Mouse (Mus musculus) megakaryocyte-erythroid progenitor cell, adult 5-6 weeks (primary cell): ENCODE data around the gene Olfr845. TPM values are rescaled to one million over a fixed set of nuclear protein-coding genes. Genes with fewer than 3 reads are reported as not detected.

ENCODE experiments used
- ATAC-seq: replicated peaks from 2 replicates; pipeline ENCODE4 v1.8.0; 2016; ENCODE audit warnings: mild to moderate bottlenecking, inconsistent platforms; ENCODE audit not compliant: severe bottlenecking, poor library complexity, low FRiP score, low TSS enrichment
- total RNA-seq, 2 experiments: library from RNA; stranded (forward) in 1 of 2; stranded (reverse) in 1 of 2; fragments of 200-1000, 215-1000 nt in 1 of 2; fragments of >200 nt in 1 of 2; fragmentation: Nextera tagmentation in 1 of 2; gene quantifications; 2 replicates each; pipeline ENCODE4 v1.2.3; 2014 to 2017

The Olfr845 gene
- not detected in 2 replicates for total RNA-seq (2014; fragmentation: Nextera tagmentation)
- total RNA-seq (2017), result not detected in 2 replicates

DNA sequence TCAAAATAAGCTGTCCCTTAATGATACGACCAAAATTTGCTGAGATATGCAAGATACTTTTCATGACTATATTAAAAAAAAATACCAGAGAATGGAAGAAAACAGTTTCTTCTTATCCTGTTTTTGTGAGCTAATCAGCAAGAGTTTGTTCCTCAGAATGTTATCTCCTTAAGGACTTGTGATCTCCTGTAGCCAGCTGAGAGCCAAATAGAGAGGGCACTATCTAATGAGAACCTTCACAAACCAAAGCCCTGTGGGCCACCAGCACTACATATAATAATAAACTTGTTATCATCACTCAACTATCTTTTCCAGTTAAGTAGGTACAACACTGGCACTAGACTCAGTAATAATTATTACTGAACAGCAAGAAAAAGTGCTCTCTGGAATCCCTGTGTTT is at the start of gene Olfr845:
Gene Olfr845, plus strand, starts transcription at position 301 of the 400 bp plus-strand sequence.
- no peak for ATAC-seq

DNA sequence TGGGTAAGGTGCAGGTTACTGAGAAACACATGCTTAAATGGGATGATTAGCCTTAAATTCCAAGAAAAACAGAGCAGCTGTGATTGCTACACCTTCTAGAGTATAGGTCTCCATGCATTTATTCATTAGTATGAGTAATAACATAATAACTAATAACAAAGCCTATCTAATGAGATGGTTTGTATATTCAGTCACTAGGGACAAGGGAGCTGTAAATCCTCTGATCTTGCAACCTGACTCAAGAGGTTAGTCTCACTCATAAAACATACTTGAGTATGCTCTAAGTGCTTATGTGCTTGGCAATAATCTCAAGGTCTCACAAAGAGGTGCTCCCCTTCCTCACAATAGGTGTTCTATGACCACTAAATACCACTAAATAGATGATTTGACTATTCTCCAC is 20.2 kb upstream of the Olfr845 start, which contains the start of gene Olfr844:
Gene Olfr844, plus strand, starts transcription at position 301 of the 400 bp plus-strand sequence.
- no peak for ATAC-seq

DNA sequence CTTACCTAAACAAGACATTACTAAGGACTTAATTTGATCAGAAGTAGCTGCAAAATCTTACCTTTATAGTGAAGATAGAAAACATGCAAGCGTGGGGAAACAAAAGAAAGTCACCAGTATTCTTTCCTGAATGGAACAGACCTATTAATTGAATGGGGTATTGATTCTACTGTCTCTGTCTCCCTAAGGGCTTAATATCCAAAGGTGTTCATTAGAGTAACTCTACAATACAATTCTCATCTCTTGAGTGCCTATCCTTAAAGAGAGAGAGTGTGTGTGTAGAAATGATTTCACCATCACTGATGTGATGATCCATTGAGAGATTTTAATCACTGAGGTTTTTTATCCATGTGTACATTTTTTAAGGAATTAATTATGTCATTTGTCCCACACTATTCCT is 27.6 kb downstream of the Olfr845 start, which contains the start of gene Olfr846:
Gene Olfr846, minus strand, starts transcription at position 101 of the 400 bp plus-strand sequence.
- ATAC-seq, result no peak

DNA sequence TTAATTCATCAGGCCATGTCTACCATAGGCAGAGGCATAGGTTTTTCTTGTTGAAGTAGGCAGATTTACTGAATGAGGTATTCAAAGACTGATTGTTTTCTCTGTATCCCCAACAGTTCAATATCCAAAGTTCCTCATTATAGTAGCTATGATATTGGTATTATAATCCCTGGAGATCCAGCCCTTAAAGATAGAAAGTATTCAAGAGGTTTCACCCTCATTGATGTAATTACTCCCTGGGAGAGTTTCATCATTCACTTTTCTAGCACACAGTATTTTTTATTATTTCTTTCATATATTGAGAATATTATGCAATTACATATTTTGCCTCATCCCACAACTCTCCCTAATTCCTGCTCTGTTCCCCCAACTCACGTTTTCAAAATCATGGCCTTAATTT is 42.3 kb downstream of the Olfr845 start, which contains the start of gene Olfr847:
Gene Olfr847, minus strand, starts transcription at position 101 of the 400 bp plus-strand sequence.
- ATAC-seq, result no peak

Other genes starting within 250 kb of the Olfr845 start
- not detected in 2 replicates for gene Olfr836, start 216.1 kb upstream of the Olfr845 start, total RNA-seq (2014; fragmentation: Nextera tagmentation)
- not detected in 2 replicates for gene Olfr836, start 216.1 kb upstream of the Olfr845 start, total RNA-seq (2017)
- not detected in 2 replicates for gene Olfr837, start 200.1 kb upstream of the Olfr845 start, total RNA-seq (2014; fragmentation: Nextera tagmentation)
- gene Olfr837, start 200.1 kb upstream of the Olfr845 start, total RNA-seq (2017), result not detected in 2 replicates
- gene Olfr839-ps1, start 159.1 kb upstream of the Olfr845 start, total RNA-seq (2014; fragmentation: Nextera tagmentation), result not detected in 2 replicates
- not detected in 2 replicates for gene Olfr839-ps1, start 159.1 kb upstream of the Olfr845 start, total RNA-seq (2017)
- not detected in 2 replicates for gene Olfr843, start 84.5 kb upstream of the Olfr845 start, total RNA-seq (2014; fragmentation: Nextera tagmentation)
- not detected in 2 replicates for gene Olfr843, start 84.5 kb upstream of the Olfr845 start, total RNA-seq (2017)
- not detected in 2 replicates for gene Olfr844, start 20.1 kb upstream of the Olfr845 start, total RNA-seq (2014; fragmentation: Nextera tagmentation)
- not detected in 2 replicates for gene Olfr844, start 20.1 kb upstream of the Olfr845 start, total RNA-seq (2017)
- gene Olfr846, start 27.5 kb downstream of the Olfr845 start, total RNA-seq (2014; fragmentation: Nextera tagmentation), result not detected in 2 replicates
- gene Olfr846, start 27.5 kb downstream of the Olfr845 start, total RNA-seq (2017), result not detected in 2 replicates
- gene Olfr847, start 42.2 kb downstream of the Olfr845 start, total RNA-seq (2014; fragmentation: Nextera tagmentation), result not detected in 2 replicates
- not detected in 2 replicates for gene Olfr847, start 42.2 kb downstream of the Olfr845 start, total RNA-seq (2017)
- gene Olfr849, start 103.8 kb downstream of the Olfr845 start, total RNA-seq (2014; fragmentation: Nextera tagmentation), result not detected in 2 replicates
- not detected in 2 replicates for gene Olfr849, start 103.8 kb downstream of the Olfr845 start, total RNA-seq (2017)
- gene Olfr850, start 141.8 kb downstream of the Olfr845 start, total RNA-seq (2014; fragmentation: Nextera tagmentation), result not detected in 2 replicates
- gene Olfr850, start 141.8 kb downstream of the Olfr845 start, total RNA-seq (2017), result not detected in 2 replicates
- gene Olfr851, start 156.8 kb downstream of the Olfr845 start, total RNA-seq (2014; fragmentation: Nextera tagmentation), result not detected in 2 replicates
- not detected in 2 replicates for gene Olfr851, start 156.8 kb downstream of the Olfr845 start, total RNA-seq (2017)
- not detected in 2 replicates for gene Olfr853, start 204.6 kb downstream of the Olfr845 start, total RNA-seq (2014; fragmentation: Nextera tagmentation)
- gene Olfr853, start 204.6 kb downstream of the Olfr845 start, total RNA-seq (2017), result not detected in 2 replicates
- not detected in 2 replicates for gene Olfr854, start 230.9 kb downstream of the Olfr845 start, total RNA-seq (2014; fragmentation: Nextera tagmentation)
- gene Olfr854, start 230.9 kb downstream of the Olfr845 start, total RNA-seq (2017), result not detected in 2 replicates
- gene Olfr855, start 246.2 kb downstream of the Olfr845 start, total RNA-seq (2014; fragmentation: Nextera tagmentation), result not detected in 2 replicates
- not detected in 2 replicates for gene Olfr855, start 246.2 kb downstream of the Olfr845 start, total RNA-seq (2017)